Mouse (Mus musculus): ENCODE data around the gene Cldn4.

- TF ChIP-seq EP300 (IDR thresholded peaks at IDR 0.05) (no peak), CTCF (IDR thresholded peaks at IDR 0.05) (no peak)
Measured at GRCm38 (mm10) chr5:134946063-134946856, 474 bp downstream of the Cldn4 start.

Measured in lung, postnatal 0 days (tissue).